Mouse (Mus musculus): ENCODE results near the gene Rnasek.

GRCm38 (mm10) chr11:70238591-70239440 lies 826 bp downstream of the Rnasek start:
- TF ChIP-seq CTCF (conservative IDR thresholded peaks at IDR 0.05; ENCODE audit: insufficient read depth, insufficient read length, low read depth, low read length) (no peak), POLR2A (IDR thresholded peaks at IDR 0.05; ENCODE audit: low read depth, low read length) (no peak)
